Mouse (Mus musculus) stomach, embryonic 16.5 days (tissue): ENCODE measurements around the gene Hacl1. TPM values are rescaled to one million over a fixed set of nuclear protein-coding genes. Genes with fewer than 3 reads are reported as not detected.

Source experiments
- ATAC-seq: fragments of 200-750 bp; cut with Nextera tagmentation; 2 replicates; pipeline ENCODE4 v1.8.0; 2017; ENCODE audit warnings: moderate number of reproducible peaks, moderate TSS enrichment; ENCODE audit not compliant: insufficient read depth, low FRiP score
- H3K27ac ChIP-seq: fragments of 300-500 bp; sonication (generic); 2 replicates; pipeline ENCODE4 v1.5.1; 2014; ENCODE audit warnings: low read length
- H3K27me3 ChIP-seq: fragments of 300-500 bp; sonication (generic); 2 replicates; pipeline ENCODE4 v1.6.1; 2014; ENCODE audit warnings: low read length, control low read depth, mixed read lengths; ENCODE audit not compliant: control insufficient read depth, insufficient read depth
- H3K36me3 ChIP-seq: fragments of 300-500 bp; sonication (generic); 2 replicates; pipeline ENCODE4 v1.6.1; 2014; ENCODE audit warnings: low read length; ENCODE audit not compliant: control insufficient read depth, insufficient read depth
- H3K4me1 ChIP-seq: fragments of 300-500 bp; sonication (generic); 2 replicates; pipeline ENCODE4 v1.6.1; 2014; ENCODE audit warnings: low read length, control low read depth, mixed read lengths; ENCODE audit not compliant: control insufficient read depth, insufficient read depth
- H3K4me2 ChIP-seq: fragments of 300-500 bp; sonication (generic); 2 replicates; pipeline ENCODE4 v1.6.1; 2014; ENCODE audit warnings: low read depth, low read length, mixed read lengths
- H3K4me3 ChIP-seq: fragments of 300-500 bp; sonication (generic); replicated peaks from 2 replicates; pipeline ENCODE4 v1.5.1; 2014; ENCODE audit warnings: mild to moderate bottlenecking, low read length
- H3K9ac ChIP-seq: fragments of 300-500 bp; sonication (generic); 2 replicates; pipeline ENCODE4 v1.6.1; 2014; ENCODE audit warnings: low read length
- H3K9me3 ChIP-seq: fragments of 300-500 bp; sonication (generic); replicated peaks from 2 replicates; pipeline ENCODE4 v1.6.1; 2016; ENCODE audit warnings: low read length, control low read depth; ENCODE audit not compliant: control insufficient read depth
- WGBS: fragments of 180-500 bp; shearing (Covaris S2); extraction: QIAGEN DNeasy Blood & Tissue Kit; methylation state at CpG from one replicate; pipeline ENCODE4 v1.1.7; 2014; 5-methylcytosine and 5-hydroxymethylcytosine counted together
- polyA plus RNA-seq: library from polyadenylated mRNA; unstranded; fragments of >200 nt; fragmentation: Nextera tagmentation; extraction: Ambion mirVana; gene quantifications from 2 replicates; pipeline ENCODE4 v1.2.1, GENCODE M21; 2015

Gene Hacl1
- polyA plus RNA-seq, 1 experiment from 2014 or later: 13.1 TPM

DNA sequence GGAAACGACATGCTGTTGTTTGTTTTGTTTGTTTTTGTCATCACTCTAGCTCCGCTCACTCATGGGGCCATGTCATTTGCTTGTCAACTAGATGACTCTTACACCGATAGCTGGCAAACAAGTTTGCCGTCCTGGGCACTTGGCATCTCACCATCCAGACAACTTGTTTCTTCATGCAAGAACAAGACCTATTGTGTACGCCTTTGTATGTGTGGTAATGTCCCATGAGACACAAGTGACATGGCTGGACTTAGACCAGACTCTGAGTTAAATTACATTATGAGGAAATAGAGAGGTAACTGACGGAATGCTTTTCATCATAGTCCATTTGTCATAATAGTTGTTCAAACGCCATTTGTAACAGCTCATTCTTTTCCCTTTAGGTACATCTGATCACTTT lies 4.8 kb upstream of the Hacl1 start:
- 86% methylated on average over 7 of the region's 7 CpGs for WGBS
- H3K27ac ChIP-seq: no peak overlapping the region
- ATAC-seq: no peak

DNA sequence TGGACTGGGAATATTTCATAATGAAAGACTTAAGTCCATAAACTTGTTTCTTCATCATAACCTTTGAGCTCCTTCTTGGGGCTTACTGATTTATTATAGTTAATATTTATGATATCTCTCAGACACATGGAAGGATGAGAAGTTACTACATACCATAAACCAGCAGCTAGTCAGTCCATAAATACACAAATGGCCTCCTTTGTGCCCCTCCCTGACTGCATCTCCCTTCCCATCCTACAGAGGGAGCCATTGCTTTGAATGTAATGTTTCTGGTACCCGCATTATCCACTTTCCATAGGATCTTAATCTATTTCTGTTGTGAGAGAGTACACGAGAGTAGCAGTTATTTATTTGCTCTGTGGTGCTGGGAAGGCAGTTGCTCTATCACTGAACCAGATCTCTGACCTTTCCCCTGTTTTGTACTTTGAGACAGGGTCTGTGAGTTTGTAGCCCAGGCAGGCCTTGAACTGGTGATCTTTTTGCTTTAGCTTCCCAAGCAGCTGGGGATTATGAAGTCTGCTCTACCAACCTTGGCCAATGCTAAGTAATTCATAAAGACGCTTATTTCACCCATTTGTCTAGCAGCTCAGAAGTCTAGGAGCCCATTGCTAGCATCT lies 4.0 kb upstream of the Hacl1 start:
- WGBS: 68% methylated on average over 3 of the region's 3 CpGs
- no peak overlapping the region for H3K4me3 ChIP-seq
- no peak overlapping the region for H3K4me2 ChIP-seq
- H3K27ac ChIP-seq: no peak overlapping the region
- no peak for ATAC-seq
- no peak overlapping the region for H3K9ac ChIP-seq
- peaks cover 6% of the 10 kb centered on the region for H3K4me1 ChIP-seq
- no peaks in the 10 kb centered on the region for H3K27me3 ChIP-seq
- H3K9me3 ChIP-seq: no peaks in the 10 kb centered on the region
- no peaks in the 10 kb centered on the region for H3K36me3 ChIP-seq

More for the DNA sequence above, 4.8 kb upstream of the Hacl1 start:
- Histone ChIP-seq H3K9ac (no peak overlapping the region), H3K4me3 (no peak overlapping the region), H3K27me3 (no peaks in the 10 kb centered on the region), H3K4me1 (peaks cover 6% of the 10 kb centered on the region), H3K36me3 (no peaks in the 10 kb centered on the region), H3K4me2 (no peak overlapping the region), H3K9me3 (no peaks in the 10 kb centered on the region)

DNA sequence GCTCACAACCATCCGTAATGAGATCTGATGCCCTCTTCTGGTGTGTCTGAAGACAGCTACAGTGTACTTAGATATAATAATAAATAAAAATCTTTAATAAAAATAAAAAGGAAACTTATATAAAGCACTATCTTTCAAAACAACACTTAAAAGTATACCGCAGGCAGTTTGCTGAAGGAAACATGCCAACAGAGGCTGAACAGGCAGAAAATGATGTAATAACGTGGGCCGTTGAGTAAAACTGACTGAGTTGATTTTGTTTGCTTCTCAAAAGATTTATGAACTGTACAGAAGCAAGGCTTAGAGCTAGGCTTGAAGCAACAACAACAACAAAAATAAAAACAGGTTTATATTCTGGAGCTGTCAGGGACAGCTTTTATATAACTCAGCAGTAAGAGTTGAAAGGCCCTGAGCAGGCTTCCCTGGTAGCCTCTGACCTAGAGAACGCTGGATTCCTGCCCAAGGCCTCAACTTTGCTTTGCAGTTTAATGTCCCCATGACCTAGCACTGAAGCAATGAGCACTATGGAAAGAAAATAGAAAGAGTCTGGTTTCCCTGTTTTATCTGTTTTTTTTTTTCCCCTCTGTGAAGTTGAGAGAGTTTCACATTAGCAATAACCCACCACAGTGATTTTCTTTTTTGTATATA lies 3.2 kb upstream of the Hacl1 start:
- Histone ChIP-seq H3K4me1 (peaks cover 6% of the 10 kb centered on the region), H3K27ac (no peak overlapping the region)
- WGBS: 89% methylated on average over 5 of the region's 5 CpGs

DNA sequence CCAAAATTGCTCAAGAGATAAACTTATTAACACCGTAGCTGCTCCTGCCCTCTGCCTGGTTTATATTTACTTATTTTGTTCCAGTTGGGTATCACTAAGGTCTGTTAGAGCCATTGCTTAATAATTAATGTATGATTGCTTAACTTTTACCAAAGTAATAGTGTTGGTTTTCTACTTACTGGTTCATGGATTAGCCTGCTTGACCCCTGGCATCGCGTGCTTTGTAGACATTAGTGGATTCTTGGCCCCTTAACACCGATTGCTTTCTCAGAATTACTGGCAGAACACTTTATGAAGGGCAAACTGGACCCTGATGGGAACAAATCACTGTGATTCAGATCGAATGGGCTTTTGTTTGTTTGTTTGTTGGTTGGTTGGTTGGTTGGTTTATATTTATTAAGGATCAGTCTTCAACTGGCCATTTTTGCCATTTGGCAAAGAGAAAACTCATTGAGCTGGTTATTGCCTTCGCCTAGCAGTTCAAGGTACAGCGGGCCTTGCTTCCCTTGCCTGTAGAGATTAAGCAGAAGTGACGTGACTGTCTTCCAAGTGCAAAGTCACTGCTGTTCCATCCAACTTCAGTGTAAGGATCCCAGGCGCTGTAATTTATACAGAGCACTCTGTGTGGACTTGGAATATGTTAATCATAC lies 545 bp upstream of the Hacl1 start:
- Histone ChIP-seq H3K36me3 (no peaks in the 10 kb centered on the region), H3K4me1 (peaks cover 6% of the 10 kb centered on the region), H3K4me2 (peak overlapping the region; percentile 80), H3K27ac (peak overlapping the region; percentile 95), H3K9ac (peak overlapping the region; percentile 82), H3K9me3 (no peaks in the 10 kb centered on the region), H3K4me3 (peak overlapping the region; percentile 80), H3K27me3 (no peaks in the 10 kb centered on the region)
- ATAC-seq: no peak
- WGBS: 61% methylated on average over 9 of the region's 9 CpGs

More for the DNA sequence above, 3.2 kb upstream of the Hacl1 start:
- ATAC-seq: no peak
- H3K27me3 ChIP-seq: no peaks in the 10 kb centered on the region
- no peak overlapping the region for H3K9ac ChIP-seq
- no peak overlapping the region for H3K4me3 ChIP-seq
- H3K36me3 ChIP-seq: no peaks in the 10 kb centered on the region
- H3K4me2 ChIP-seq: no peak overlapping the region
- H3K9me3 ChIP-seq: no peaks in the 10 kb centered on the region

DNA sequence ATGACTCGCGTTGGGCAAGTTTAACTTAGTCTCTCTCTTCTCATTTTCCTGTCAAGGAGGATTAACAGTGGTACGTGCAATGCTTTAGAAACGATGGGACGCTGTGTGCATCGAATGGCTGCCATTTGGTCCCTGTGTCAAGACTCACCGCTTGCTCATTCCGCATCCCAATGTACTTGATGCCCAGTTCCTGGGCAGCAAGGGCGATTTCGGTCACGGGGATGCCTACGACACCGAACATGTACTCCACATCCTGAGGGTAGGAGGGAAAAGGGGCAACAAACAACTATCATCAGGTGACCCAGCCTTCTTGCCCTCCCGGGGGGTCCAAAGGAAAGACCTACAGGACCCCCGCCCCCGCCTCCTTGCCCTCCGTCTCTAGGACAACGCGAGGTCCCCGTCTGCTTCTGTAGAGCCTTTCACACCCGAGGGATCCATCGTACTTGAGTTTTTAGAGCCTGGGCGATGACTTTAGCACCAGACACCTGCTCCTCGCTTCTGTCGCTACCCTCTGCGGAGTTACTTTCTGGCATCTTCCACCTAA lies 668 bp downstream of the Hacl1 start, which contains the start of gene Gm49387:
Gene Gm49387 (minus strand): TSS at position 533 of the 544 bp plus-strand sequence.
- Histone ChIP-seq H3K27ac (peak within 1 kb of the TSS; percentile 95), H3K9me3 (no peaks in the 10 kb centered on the region), H3K4me2 (peak within 1 kb of the TSS; percentile 98), H3K27me3 (no peaks in the 10 kb centered on the region), H3K4me3 (peak within 1 kb of the TSS; percentile 80), H3K36me3 (no peaks in the 10 kb centered on the region), H3K9ac (peak within 1 kb of the TSS; percentile 82), H3K4me1 (peaks cover 6% of the 10 kb centered on the region)
- ATAC-seq: peak; percentile 22; the same call in 1 of the 2 replicates
- WGBS: 4% methylated on average over 26 of the region's 26 CpGs

DNA sequence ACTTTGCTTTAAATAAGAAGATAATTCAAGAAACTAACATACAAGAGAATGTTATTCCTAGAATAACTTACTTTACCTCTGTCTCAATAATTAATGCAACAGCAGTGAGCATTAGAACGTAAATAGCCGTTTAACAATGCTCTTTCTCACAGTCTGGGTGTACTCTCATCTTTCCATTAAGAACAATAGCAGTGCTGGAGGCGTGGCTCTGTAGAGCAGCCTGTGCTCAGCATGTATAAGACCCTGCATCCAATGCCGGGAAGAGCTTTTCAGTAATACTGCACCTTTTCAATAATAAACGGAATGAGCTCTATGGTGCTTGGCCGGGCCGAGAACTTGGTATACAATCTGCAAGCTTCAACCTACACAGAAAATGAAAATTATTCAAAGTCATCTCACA lies 10.4 kb downstream of the Hacl1 start:
- no peak for ATAC-seq
- Histone ChIP-seq H3K9me3 (no peaks in the 10 kb centered on the region), H3K4me1 (no peaks in the 10 kb centered on the region), H3K9ac (no peak overlapping the region), H3K4me2 (no peak overlapping the region), H3K27me3 (no peaks in the 10 kb centered on the region), H3K36me3 (no peaks in the 10 kb centered on the region), H3K4me3 (no peak overlapping the region), H3K27ac (no peak overlapping the region)
- WGBS: 78% methylated on average over 7 of the region's 7 CpGs

DNA sequence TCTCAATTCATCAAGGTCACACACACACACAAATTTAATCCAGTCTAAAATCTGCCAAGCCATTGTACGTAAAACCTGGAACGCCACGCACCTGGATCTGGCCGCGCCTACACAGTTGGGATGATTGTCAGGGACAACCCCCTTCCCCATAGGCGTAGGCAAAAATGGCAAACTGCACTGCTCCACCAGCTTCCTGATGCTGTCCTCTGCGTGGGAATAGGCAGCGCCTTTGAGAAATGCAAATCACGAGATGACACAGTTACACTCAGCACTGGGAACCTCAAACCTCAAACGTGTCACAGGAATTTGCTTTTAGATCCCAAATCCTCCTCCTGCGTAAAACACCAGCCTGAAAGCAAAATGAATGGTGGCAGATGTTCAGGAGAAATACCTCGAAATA lies 18.3 kb downstream of the Hacl1 start:
- H3K9ac ChIP-seq: no peak overlapping the region
- no peaks in the 10 kb centered on the region for H3K9me3 ChIP-seq
- no peak for ATAC-seq
- no peaks in the 10 kb centered on the region for H3K36me3 ChIP-seq
- H3K4me1 ChIP-seq: no peaks in the 10 kb centered on the region
- 79% methylated on average over 12 of the region's 12 CpGs for WGBS
- H3K4me3 ChIP-seq: no peak overlapping the region
- no peak overlapping the region for H3K4me2 ChIP-seq
- no peak overlapping the region for H3K27ac ChIP-seq
- no peaks in the 10 kb centered on the region for H3K27me3 ChIP-seq

DNA sequence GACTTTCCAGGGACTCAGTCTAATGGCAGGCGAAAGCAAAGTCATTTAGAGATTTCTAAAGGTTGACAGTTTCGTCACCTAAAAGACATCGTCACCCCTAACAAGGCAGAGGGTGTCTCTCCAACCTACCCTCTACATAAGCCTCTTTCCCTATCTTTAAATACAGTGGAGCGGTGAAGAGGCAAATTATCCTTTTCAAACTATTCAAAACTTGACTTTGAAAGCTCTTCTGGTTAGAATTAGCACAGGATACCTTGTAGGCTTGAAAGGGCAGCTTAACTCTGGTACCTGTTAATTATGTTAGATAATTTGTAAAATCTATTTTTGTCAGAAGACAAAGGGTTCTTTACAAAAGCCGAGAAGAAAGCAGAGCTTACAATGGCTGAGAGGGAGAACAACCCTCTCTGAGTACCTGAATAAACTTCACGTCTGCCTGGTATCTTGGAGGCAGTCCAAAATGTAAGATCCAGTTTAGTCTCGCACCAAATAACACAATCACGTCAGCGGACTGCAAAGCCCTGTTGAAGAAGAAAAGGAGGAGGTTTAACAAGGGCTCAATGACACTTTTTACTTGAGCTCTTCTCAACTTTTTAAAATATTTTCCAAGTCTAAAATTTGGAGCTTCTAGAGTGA lies 20.4 kb downstream of the Hacl1 start:
- Histone ChIP-seq H3K36me3 (no peaks in the 10 kb centered on the region), H3K9ac (no peak overlapping the region), H3K9me3 (no peaks in the 10 kb centered on the region), H3K27ac (no peak overlapping the region), H3K4me2 (no peak overlapping the region), H3K27me3 (no peaks in the 10 kb centered on the region), H3K4me3 (no peak overlapping the region), H3K4me1 (no peaks in the 10 kb centered on the region)
- whole genome bisulfite sequencing: 70% methylated on average over 9 of the region's 9 CpGs
- no peak for ATAC-seq

DNA sequence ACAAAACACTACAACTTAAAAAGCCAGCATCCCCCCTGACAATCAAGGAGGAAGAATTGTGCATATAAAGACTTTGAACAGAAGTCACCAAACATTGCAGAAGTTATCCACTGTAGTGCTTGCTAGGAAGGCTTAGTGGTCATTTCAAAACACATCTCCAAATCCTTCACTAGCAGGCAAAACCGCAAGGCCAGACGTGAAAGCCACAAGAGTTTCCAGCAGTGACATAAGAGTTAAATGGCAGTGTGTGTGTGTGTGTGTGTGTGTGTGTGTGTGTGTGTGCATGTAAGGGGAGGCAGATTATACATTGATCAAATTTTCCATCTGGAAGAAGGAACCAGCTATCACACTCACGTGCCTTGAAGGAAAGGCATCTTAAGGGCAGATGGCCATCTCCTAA lies 23.1 kb downstream of the Hacl1 start:
- H3K9me3 ChIP-seq: no peaks in the 10 kb centered on the region
- no peaks in the 10 kb centered on the region for H3K4me1 ChIP-seq
- ATAC-seq: no peak
- no peak overlapping the region for H3K4me2 ChIP-seq
- H3K27ac ChIP-seq: no peak overlapping the region
- no peak overlapping the region for H3K9ac ChIP-seq
- H3K27me3 ChIP-seq: no peaks in the 10 kb centered on the region
- WGBS: 70% methylated on average over 3 of the region's 3 CpGs
- no peak overlapping the region for H3K4me3 ChIP-seq
- no peaks in the 10 kb centered on the region for H3K36me3 ChIP-seq
